ENCODE assay signal across 7 mouse cellular contexts in genomic region chr2:164405060-164405459, GRCm38 (mm10). TPM values are rescaled to one million over a fixed set of nuclear protein-coding genes. Genes with fewer than 3 reads are reported as not detected.
DNase-seq lines count a peak whose midpoint lies in the region; ATAC-seq and TF ChIP-seq lines count a peak whose summit lies in the region.

Gene Matn4 (minus strand): TSS chr2:164405160.

- 30% methylated on average over 9 of the region's 9 CpGs for WGBS in liver, adult 2 months
- WGBS in forebrain, embryonic 16.5 days: 7% methylated on average over 9 of the region's 9 CpGs
- WGBS in limb, embryonic 10.5 days: 4% methylated on average over 9 of the region's 9 CpGs
- WGBS in olfactory bulb, adult 2 months: 22% methylated on average over 9 of the region's 9 CpGs

- no peaks in the 10 kb centered on the region for H3K36me3 ChIP-seq in liver, adult 2 months (ENCODE audit: control insufficient read depth, insufficient read depth, low read length)
- H3K36me3 ChIP-seq in forebrain, embryonic 16.5 days (ENCODE audit: control insufficient read depth, insufficient read depth): no peaks in the 10 kb centered on the region
- H3K36me3 ChIP-seq in limb, embryonic 10.5 days: no peaks in the 10 kb centered on the region

- peak within 1 kb of the TSS; percentile 8; the same call in 1 of the 2 replicates for H3K4me3 ChIP-seq in liver, adult 2 months (ENCODE audit: insufficient read depth, low read depth, low read length)
- H3K4me3 ChIP-seq in forebrain, embryonic 16.5 days (replicated peaks; ENCODE audit: low read length): peak within 1 kb of the TSS; percentile 25
- H3K4me3 ChIP-seq in limb, embryonic 10.5 days: peak within 1 kb of the TSS; percentile 49
- peak within 1 kb of the TSS; percentile 18 for H3K4me3 ChIP-seq in olfactory bulb, adult 2 months (ENCODE audit: insufficient read depth, low read depth, low read length)

- TF ChIP-seq POLR2A in liver, adult 2 months (IDR thresholded peaks at IDR 0.05; ENCODE audit: extremely low read depth, insufficient read depth, low read length): no peak
- no peak for TF ChIP-seq POLR2A in olfactory bulb, adult 2 months (IDR thresholded peaks at IDR 0.05; ENCODE audit: insufficient read depth, low read depth, low read length)

- no peaks in the 10 kb centered on the region for H3K79me2 ChIP-seq in liver, adult 2 months (ENCODE audit: control insufficient read depth, insufficient read depth, low read length)

- DNase-seq in liver, adult 2 months (ENCODE audit: extremely low read depth, low read depth, low spot score): no peak
- DNase-seq in liver: no peak
- DNase-seq in limb, embryonic 10.5 days (ENCODE audit: low spot score): no peak
- no peak for DNase-seq in adrenal gland, adult (ENCODE audit: inconsistent age in 2 of 2, low spot score in 1 of 2)
- DNase-seq in right cerebral cortex, adult 18-20 months: no peak

- no peak for TF ChIP-seq CTCF in liver, adult 2 months (IDR thresholded peaks at IDR 0.05; ENCODE audit: low read depth, low read length)
- no peak for TF ChIP-seq CTCF in olfactory bulb, adult 2 months (IDR thresholded peaks at IDR 0.05; ENCODE audit: insufficient read depth, low read depth, low read length)

- H3K4me1 ChIP-seq in liver, adult 2 months (ENCODE audit: control insufficient read depth, insufficient read depth, low read length): 0 out of 2 replicates have a peak, but pooled peaks cover 1% of the 10 kb centered on the region
- H3K4me1 ChIP-seq in forebrain, embryonic 16.5 days (replicated peaks; ENCODE audit: control insufficient read depth, insufficient read depth, low read length): peaks cover 12% of the 10 kb centered on the region
- peaks cover 44% of the 10 kb centered on the region for H3K4me1 ChIP-seq in limb, embryonic 10.5 days
- peaks cover 27% of the 10 kb centered on the region for H3K4me1 ChIP-seq in olfactory bulb, adult 2 months (ENCODE audit: control insufficient read depth, insufficient read depth, low read length)

- peaks cover 19% of the 10 kb centered on the region for H3K27me3 ChIP-seq in liver, adult 2 months (ENCODE audit: control insufficient read depth, insufficient read depth, low read length)
- peaks cover 87% of the 10 kb centered on the region for H3K27me3 ChIP-seq in forebrain, embryonic 16.5 days (replicated peaks; ENCODE audit: control insufficient read depth, insufficient read depth, low read length)
- peaks cover 100% of the 10 kb centered on the region for H3K27me3 ChIP-seq in limb, embryonic 10.5 days (ENCODE audit: low read depth, poor library complexity, severe bottlenecking)

- no peaks in the 10 kb centered on the region for H3K9me3 ChIP-seq in forebrain, embryonic 16.5 days (ENCODE audit: control insufficient read depth, low read length)
- no peaks in the 10 kb centered on the region for H3K9me3 ChIP-seq in limb, embryonic 10.5 days (replicated peaks)

- H3K9ac ChIP-seq in liver, adult 2 months (ENCODE audit: low read depth, low read length): no peak within 1 kb of the TSS
- H3K9ac ChIP-seq in forebrain, embryonic 16.5 days (replicated peaks; ENCODE audit: low read depth, low read length): no peak within 1 kb of the TSS; the same call in 1 of the 2 replicates

- H3K4me2 ChIP-seq in forebrain, embryonic 16.5 days (ENCODE audit: low read length): peak within 1 kb of the TSS; percentile 35

- H3K27ac ChIP-seq in liver, adult 2 months (replicated peaks; ENCODE audit: insufficient read depth, low read depth, low read length): no peak within 1 kb of the TSS
- no peak within 1 kb of the TSS for H3K27ac ChIP-seq in forebrain, embryonic 16.5 days (ENCODE audit: low read length)
- peak within 1 kb of the TSS; percentile 9; the same call in 1 of the 2 replicates for H3K27ac ChIP-seq in limb, embryonic 10.5 days
- no peak within 1 kb of the TSS for H3K27ac ChIP-seq in olfactory bulb, adult 2 months (ENCODE audit: insufficient read depth, low read depth, low read length)

- no peak for ATAC-seq in forebrain, embryonic 16.5 days

RNA-seq across cellular contexts. Expression of gene Matn4, which starts in this region (rescaled TPM):
- 0.07 and 0.09 TPM in 2 replicates for total RNA-seq in liver, adult 2 months (2014; rRNA removed)
- 0.04 and 0.05 TPM in 2 replicates for polyA plus RNA-seq in liver, adult 2 months (2012; rRNA removed)
- 2.0 and 3.1 TPM in 2 replicates for polyA plus RNA-seq in forebrain, embryonic 16.5 days (2015; fragmentation: Nextera tagmentation; extraction: Ambion mirVana)
- 0.15 and 3.0 TPM in 2 replicates for polyA plus RNA-seq in limb, embryonic 10.5 days (2016; fragmentation: Nextera tagmentation; extraction: Ambion mirVana)
- polyA plus RNA-seq in olfactory bulb, adult 2 months (2012; ENCODE audit: insufficient read depth, insufficient read length, low replicate concordance, missing spikeins): not detected in 2 replicates
